Mouse (Mus musculus) forebrain, embryonic 16.5 days (tissue): ENCODE data around the gene Ndufs8. TPM values are rescaled to one million over a fixed set of nuclear protein-coding genes. Genes with fewer than 3 reads are reported as not detected.

ENCODE experiments used
- ATAC-seq: fragments of 200-750 bp; cut with Nextera tagmentation; 2 replicates; pipeline ENCODE4 v1.8.0; 2017; ENCODE audit warnings: mild to moderate bottlenecking, moderate library complexity
- H3K27ac ChIP-seq: fragments of 300-500 bp; sonication (generic); 2 replicates; pipeline ENCODE4 v1.5.1; 2014; ENCODE audit warnings: low read length, control low read depth
- H3K27me3 ChIP-seq: fragments of 300-500 bp; sonication (generic); replicated peaks from 2 replicates; pipeline ENCODE4 v1.6.1; 2014; ENCODE audit warnings: low read length; ENCODE audit not compliant: control insufficient read depth, insufficient read depth
- H3K36me3 ChIP-seq: fragments of 300-500 bp; sonication (generic); 2 replicates; pipeline ENCODE4 v1.6.1; 2014; ENCODE audit not compliant: control insufficient read depth, insufficient read depth
- H3K4me1 ChIP-seq: fragments of 300-500 bp; sonication (generic); replicated peaks from 2 replicates; pipeline ENCODE4 v1.6.1; 2014; ENCODE audit warnings: low read length; ENCODE audit not compliant: control insufficient read depth, insufficient read depth
- H3K4me2 ChIP-seq: fragments of 300-500 bp; sonication (generic); 2 replicates; pipeline ENCODE4 v1.6.1; 2014; ENCODE audit warnings: mild to moderate bottlenecking, low read length, control low read depth
- H3K4me3 ChIP-seq: fragments of 300-500 bp; sonication (generic); replicated peaks from 2 replicates; pipeline ENCODE4 v1.5.1; 2014; ENCODE audit warnings: mild to moderate bottlenecking, low read length, control low read depth
- H3K9ac ChIP-seq: fragments of 300-500 bp; sonication (generic); replicated peaks from 2 replicates; pipeline ENCODE4 v1.6.1; 2014; ENCODE audit warnings: low read depth, low read length, control low read depth
- H3K9me3 ChIP-seq: fragments of 300-500 bp; sonication (generic); 2 replicates; pipeline ENCODE4 v1.6.1; 2016; ENCODE audit warnings: low read length; ENCODE audit not compliant: control insufficient read depth
- WGBS: fragments of 180-500 bp; shearing (Covaris S2); extraction: QIAGEN DNeasy Blood & Tissue Kit; methylation state at CpG from one replicate; pipeline ENCODE4 v1.1.7; 2014; 5-methylcytosine and 5-hydroxymethylcytosine counted together
- polyA plus RNA-seq: library from polyadenylated mRNA; unstranded; fragments of >200 nt; fragmentation: Nextera tagmentation; extraction: Ambion mirVana; gene quantifications from 2 replicates; pipeline ENCODE4 v1.2.1, GENCODE M21; 2015

The Ndufs8 gene
- polyA plus RNA-seq, 1 experiment from 2014 or later, result 207 TPM

- Histone ChIP-seq H3K4me1 (peaks cover 16% of the 10 kb centered on the region), H3K27ac (no peak overlapping the region), H3K4me3 (no peak overlapping the region), H3K9me3 (no peaks in the 10 kb centered on the region), H3K4me2 (no peak overlapping the region), H3K27me3 (no peaks in the 10 kb centered on the region), H3K36me3 (no peaks in the 10 kb centered on the region), H3K9ac (no peak overlapping the region)
- no peak for ATAC-seq
- WGBS, result 77% methylated on average over 8 of the region's 8 CpGs
These were observed 4.5 kb downstream of the Ndufs8 start for GRCm38 (mm10) chr19:3907876-3908660.

DNA sequence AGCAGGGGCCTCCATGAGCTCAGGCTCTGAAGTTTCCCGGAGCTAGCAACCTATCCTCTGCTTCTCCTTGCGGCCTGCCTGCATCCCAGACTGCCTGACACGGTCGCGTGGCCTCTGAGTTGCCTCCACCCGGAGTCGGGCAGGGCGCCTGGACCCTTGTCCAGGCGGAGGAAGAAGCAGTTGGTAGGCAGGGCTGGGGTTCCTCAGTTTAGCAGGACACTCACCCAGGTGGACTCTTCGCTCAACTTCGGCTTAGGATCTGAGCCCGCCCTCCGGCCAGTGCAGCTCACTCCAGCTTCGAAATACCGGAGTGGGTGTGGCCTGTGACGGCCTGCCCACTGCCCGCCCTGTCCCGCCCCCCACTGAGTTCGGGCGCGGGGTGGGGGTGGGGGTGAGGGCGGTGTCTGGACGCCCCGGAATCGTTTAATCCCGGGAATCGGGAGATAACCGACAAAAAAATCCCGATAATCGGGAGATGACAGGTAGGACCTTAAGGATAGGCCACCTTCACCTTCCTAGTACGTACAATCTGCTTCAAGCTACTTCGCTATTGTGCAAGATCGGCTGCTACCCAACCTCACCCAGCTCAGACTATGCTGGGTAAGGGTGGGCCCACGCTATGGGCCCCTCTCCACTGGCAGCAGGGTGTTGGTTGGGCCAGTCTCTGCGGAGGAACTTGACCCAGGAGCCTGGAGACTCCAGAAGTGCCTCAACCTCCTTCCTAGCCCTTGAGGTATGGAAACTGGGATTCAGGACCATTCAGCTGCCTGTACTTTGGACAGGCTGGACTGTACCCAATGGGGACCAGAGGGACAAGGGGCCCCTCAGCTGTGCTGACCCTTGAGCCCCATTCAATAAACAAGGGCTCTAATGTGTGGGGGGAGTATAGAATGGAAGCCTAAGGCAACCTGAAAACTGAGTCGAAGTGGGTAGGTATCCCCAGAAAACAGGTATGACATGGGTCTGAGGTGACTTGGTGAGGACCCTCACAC lies 5.5 kb downstream of the Ndufs8 start, which contains the start of gene Tcirg1:
TSS of gene Tcirg1 (minus strand) at position 339 of the 992 bp plus-strand sequence.
- WGBS, result 5% methylated on average over 36 of the region's 36 CpGs
- peak; percentile 57 for ATAC-seq
- Histone ChIP-seq H3K9ac (peak within 1 kb of the TSS; percentile 56), H3K27me3 (no peaks in the 10 kb centered on the region), H3K9me3 (no peaks in the 10 kb centered on the region), H3K36me3 (no peaks in the 10 kb centered on the region), H3K4me1 (peaks cover 15% of the 10 kb centered on the region), H3K27ac (no peak within 1 kb of the TSS), H3K4me2 (peak within 1 kb of the TSS; percentile 76), H3K4me3 (peak within 1 kb of the TSS; percentile 47)

- Histone ChIP-seq H3K9me3 (no peaks in the 10 kb centered on the region), H3K4me3 (peak overlapping the region; percentile 47), H3K9ac (no peak overlapping the region; the same call in 1 of the 2 replicates), H3K27me3 (no peaks in the 10 kb centered on the region), H3K36me3 (no peaks in the 10 kb centered on the region), H3K4me2 (peak overlapping the region; percentile 76), H3K4me1 (peaks cover 8% of the 10 kb centered on the region), H3K27ac (no peak overlapping the region)
- 38% methylated on average over 10 of the region's 10 CpGs for WGBS
- peak; percentile 10; the same call in 1 of the 2 replicates for ATAC-seq
These were observed 6.2 kb downstream of the Ndufs8 start for GRCm38 (mm10) chr19:3906326-3906725.

GRCm38 (mm10) chr19:3905261-3905969 lies 7.2 kb downstream of the Ndufs8 start:
- Histone ChIP-seq H3K9me3 (no peaks in the 10 kb centered on the region), H3K4me2 (no peak overlapping the region), H3K4me3 (no peak overlapping the region), H3K36me3 (no peaks in the 10 kb centered on the region), H3K9ac (no peak overlapping the region), H3K4me1 (peaks cover 8% of the 10 kb centered on the region), H3K27ac (no peak overlapping the region), H3K27me3 (no peaks in the 10 kb centered on the region)
- WGBS, result 57% methylated on average over 6 of the region's 6 CpGs
- no peak for ATAC-seq

DNA sequence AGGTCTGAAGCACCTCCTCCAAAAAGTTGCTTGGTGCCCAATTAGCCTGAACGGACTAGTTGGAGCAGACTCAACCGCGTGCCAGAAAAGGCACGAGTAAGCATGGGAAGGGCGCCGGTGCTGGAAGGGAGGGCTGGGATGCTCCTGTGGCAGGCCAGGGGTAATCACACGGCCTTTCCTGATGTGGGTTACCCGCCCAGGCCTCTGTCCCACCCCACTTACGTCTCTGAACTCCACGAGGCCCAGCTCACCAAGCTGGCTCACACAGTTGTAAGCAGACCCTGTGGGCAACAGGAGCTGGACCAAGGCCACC lies 8.3 kb downstream of the Ndufs8 start:
- H3K4me1 ChIP-seq, result peaks cover 8% of the 10 kb centered on the region
- no peak for ATAC-seq
- no peaks in the 10 kb centered on the region for H3K36me3 ChIP-seq
- no peak overlapping the region for H3K9ac ChIP-seq
- no peaks in the 10 kb centered on the region for H3K9me3 ChIP-seq
- H3K4me2 ChIP-seq, result no peak overlapping the region
- no peak overlapping the region for H3K4me3 ChIP-seq
- H3K27ac ChIP-seq, result no peak overlapping the region
- WGBS, result 67% methylated on average over 10 of the region's 10 CpGs
- no peaks in the 10 kb centered on the region for H3K27me3 ChIP-seq

DNA sequence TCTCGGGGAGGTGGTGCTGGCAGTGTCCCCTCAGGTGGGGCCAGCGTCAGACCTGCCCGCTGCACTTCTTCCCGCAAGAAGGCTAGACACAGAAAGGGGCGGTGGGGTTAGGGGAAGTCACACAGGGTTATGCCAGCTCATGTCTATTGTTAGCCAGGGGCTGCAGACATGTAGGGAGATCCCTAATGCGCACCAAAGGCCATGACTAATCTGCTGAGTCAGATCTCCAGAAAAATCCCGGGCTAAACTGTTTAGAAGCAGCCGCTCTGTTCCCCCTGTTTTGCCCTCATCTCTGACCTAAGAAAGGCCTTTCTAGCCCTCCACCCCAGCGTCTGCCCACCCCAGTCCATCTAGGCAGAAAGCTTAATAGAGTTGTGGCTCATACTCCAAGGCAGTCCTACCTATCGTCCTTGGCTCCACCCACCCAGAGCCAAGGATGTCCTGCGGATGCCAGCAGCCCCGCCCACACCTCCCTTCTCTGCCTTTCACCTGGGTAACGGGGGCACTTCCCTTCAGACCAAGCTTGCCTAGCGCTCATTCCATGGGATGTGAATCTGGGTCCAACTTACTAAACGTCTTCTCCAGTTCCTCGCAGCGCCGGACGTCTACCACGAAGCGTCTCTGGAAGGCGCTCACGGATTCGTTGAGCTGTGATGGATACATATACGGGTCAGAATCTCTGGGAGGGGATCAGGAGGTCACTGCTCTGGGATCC lies 8.8 kb downstream of the Ndufs8 start:
- H3K27ac ChIP-seq, result no peak overlapping the region
- H3K9ac ChIP-seq, result no peak overlapping the region
- H3K4me3 ChIP-seq, result no peak overlapping the region
- H3K9me3 ChIP-seq, result no peaks in the 10 kb centered on the region
- no peaks in the 10 kb centered on the region for H3K27me3 ChIP-seq
- WGBS, result 60% methylated on average over 25 of the region's 25 CpGs
- ATAC-seq, result no peak
- peaks cover 8% of the 10 kb centered on the region for H3K4me1 ChIP-seq
- H3K36me3 ChIP-seq, result no peaks in the 10 kb centered on the region
- H3K4me2 ChIP-seq, result no peak overlapping the region

GRCm38 (mm10) chr19:3902966-3903365 lies 9.6 kb downstream of the Ndufs8 start:
- Histone ChIP-seq H3K4me1 (peaks cover 8% of the 10 kb centered on the region), H3K27me3 (no peaks in the 10 kb centered on the region), H3K4me3 (no peak overlapping the region), H3K4me2 (no peak overlapping the region), H3K36me3 (no peaks in the 10 kb centered on the region), H3K9ac (no peak overlapping the region), H3K9me3 (no peaks in the 10 kb centered on the region), H3K27ac (no peak overlapping the region)
- WGBS, result 78% methylated on average over 12 of the region's 12 CpGs
- no peak for ATAC-seq

DNA sequence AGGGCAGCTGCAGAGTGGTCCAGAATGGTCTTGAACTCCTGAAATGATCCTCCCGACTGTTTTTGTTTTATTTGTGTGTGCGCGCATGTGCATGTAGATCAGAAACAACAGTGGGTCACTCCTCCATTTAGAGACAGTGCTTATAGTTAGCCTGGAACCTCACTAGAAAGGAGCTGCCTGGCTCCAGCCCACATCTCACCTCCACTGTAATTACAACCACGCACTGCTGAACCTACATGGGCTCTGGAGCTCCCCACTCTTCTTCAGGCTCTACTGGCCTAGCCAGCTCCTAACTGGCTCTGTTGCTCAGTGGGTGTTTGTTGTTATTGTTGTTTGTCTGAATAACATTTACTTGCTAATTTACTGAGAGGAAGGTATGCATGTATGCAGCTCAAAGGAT lies 13.0 kb downstream of the Ndufs8 start:
- Histone ChIP-seq H3K27ac (no peak overlapping the region), H3K4me1 (no peaks in the 10 kb centered on the region), H3K4me3 (no peak overlapping the region), H3K4me2 (no peak overlapping the region), H3K9me3 (no peaks in the 10 kb centered on the region), H3K36me3 (no peaks in the 10 kb centered on the region), H3K9ac (no peak overlapping the region), H3K27me3 (no peaks in the 10 kb centered on the region)
- WGBS, result 98% methylated on average over 4 of the region's 4 CpGs
- ATAC-seq, result no peak
